Mouse (Mus musculus) spleen, postnatal 36 days (tissue): ENCODE results near the gene Bbs7.
"Not testable (repeated sequence)": the region's sequence is repeated elsewhere in the genome, so short reads cannot be mapped to it uniquely, and the experiment has no call there.

ENCODE experiments used
- DNase-seq, 2 experiments: peaks; one replicate each; pipeline ENCODE4 v3.0.0; 2022; ENCODE audit warnings: low spot score in 2 of 2, mixed read lengths in 1 of 2

Gene Bbs7

DNA sequence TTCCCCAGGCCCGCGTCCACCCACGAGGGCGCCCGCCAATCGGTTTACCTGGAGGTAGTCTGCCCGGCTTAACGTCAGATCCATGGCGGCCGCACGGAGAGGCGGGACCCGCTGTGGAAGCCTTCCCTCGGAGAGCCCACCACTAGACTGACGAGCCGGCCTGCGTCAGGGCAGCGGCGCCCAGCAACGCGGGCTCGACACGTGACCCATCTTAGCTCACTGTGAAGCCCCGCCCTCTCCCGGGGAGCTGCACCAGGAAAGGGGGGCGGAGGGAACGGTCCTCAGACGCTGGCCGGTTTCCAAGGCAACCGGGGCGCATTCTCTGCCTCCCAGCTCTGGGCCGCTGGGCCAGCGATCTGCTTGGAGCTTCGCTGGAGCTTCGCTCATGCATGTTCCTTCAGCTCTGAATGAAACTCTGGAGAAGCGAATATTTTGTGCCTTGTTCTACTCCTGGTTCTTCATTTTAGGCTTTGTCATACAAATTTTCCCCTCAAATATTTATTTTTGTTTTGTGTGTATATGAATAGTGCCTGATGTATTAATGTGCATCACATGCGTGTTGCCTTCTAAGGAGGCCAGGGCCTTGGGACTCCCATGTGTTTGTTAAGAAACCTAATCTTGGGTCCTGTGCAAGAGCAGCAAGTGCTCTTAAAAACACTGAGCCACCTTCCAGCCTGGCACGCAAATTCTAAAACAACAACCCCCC is at the start of gene Bbs7:
Gene Bbs7, minus strand, starts transcription at position 276 of the 706 bp plus-strand sequence.
- peak; percentile 79 to 81 for DNase-seq

DNA sequence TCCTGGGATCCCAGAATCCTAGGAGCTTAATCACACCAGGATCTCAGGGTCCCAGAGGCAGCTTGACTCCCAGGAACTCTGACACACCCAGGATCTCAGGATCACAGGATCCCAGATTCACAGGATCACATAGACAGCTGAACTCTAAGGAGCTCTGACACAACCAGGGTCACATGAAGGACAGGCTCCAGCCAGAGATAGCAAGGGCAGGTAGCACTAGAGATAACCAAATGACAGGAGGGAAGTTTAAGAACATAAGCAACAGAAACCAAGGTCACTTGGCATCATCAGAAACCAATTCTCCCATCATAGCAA is 31.9 kb upstream of the Bbs7 start:
- DNase-seq, result not testable (repeated sequence)

DNA sequence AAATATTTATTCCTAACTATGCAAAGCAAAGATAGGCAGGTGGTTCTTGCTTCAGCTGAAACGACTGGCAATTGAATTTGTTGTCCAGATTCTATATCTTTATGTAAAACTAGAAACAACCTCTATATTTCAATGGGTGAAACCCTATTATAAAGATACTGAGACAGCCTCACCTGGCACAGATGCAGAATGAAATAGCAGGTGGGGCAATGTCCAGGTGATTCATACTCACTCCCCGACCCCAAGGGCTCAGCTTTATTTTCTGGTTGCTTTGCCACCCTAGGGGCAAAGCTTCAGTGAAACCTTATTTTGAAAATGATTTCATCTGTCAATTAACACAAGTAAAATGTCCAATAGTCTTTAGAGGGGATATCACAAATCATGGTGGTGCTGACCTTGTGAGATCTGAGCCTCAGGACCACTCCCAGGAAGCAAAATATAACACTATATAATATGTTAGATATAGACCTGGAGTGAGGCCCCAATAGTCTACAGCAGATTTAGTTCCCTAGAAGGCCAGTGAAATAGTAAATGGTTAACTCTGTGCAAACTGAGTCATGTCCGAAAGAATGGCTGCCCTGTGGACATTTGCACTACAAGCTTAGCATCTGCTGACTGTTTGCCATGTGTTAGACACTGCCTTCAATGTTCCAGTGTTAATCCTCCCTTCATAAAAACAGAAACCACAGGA is 31.4 kb upstream of the Bbs7 start:
- no peak for DNase-seq

DNA sequence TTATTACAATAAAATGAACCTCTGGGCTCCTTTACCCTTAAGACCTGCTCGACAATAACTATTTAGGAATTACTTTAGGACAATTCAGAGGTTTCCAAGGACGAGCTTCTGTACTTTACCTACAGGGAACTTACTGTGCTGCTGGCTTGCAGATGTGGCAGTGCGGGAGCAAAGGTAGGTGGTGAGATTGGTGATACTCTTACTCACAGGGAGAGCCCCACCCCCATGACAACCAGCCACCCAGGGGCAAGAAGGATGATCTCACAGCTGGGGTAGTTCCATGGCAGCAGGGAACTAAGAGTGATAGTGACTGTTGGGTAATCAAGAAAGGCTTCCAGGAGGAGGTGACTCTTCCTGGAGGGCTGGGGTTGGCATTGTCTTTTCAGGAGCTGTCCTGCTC is 30.1 kb upstream of the Bbs7 start:
- no peak for DNase-seq

DNA sequence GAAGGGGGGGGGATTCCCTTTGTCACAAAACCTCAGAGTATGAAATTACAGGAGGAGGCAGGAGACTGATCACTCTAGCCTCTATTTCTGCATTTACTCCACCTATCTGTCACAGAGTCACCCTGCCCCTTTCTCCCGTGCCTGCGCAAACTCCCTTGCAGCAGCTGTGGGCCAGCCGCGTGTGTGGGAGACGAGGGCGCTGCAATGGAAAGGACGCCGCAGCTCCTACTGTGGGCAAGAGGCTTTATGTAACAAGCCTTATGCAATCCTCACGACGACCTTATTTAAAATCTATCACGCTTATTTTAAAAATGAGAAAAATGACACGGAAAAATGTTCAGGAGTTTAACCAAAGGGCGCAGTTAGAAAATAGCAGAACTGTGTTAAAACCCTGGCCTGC is 29.5 kb upstream of the Bbs7 start:
- DNase-seq, result no peak

DNA sequence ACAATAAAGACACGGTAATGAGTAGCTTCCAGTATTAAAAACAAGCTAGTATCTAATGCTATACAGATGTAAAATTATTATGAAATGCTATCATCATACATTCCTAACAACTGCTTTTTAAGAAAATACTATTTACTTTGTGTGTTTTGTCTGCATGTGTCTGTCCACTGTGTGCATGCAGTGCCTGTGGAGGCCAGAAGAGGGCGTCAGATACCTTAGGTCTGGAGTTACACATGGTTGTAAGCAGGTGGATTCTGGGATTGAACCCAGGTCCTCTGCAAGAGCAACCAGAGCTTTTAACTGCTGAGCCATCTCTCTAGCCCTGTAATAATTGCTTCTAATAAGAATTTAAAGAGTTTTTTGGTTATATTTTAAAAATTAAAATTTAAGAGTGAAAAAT is 27.5 kb upstream of the Bbs7 start:
- DNase-seq, result no peak

DNA sequence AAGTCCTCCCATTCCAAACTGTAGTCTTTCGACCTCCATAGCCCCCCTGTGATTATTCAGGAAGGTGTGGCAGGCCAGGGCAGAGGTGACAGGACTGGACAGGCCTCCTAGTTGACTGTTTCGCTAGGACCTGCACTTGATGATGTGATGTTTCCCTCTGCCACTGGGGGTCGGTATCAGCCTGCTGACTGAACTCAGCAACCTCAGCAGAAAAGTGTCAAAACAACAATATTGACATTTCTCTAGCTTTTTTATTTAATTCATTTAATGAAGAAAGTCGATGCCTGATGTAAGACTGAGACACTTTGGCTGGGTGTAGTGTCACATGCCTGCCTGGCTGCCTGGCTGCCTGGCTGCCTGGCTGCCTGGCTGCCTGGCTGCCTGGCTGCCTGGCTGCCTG is 22.2 kb upstream of the Bbs7 start:
- DNase-seq, result no peak

DNA sequence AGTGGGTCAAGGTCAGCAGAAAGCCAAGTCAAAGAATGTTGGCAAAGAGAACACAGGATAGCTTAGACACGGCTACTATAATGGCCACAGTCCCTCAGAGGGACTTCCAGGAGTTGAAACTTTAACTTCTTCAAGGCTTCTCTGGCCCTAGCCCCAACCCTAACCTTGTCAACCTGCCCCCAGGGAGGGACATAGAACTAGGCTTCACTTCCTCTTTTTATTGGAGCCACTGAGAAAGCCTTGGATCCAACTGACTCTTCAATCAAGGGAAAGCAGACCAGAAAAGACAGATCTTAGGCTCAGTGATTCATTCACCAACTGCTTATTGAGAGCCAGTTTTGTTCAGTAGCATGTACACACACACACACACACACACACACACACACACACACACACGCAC is 13.5 kb upstream of the Bbs7 start:
- no peak for DNase-seq

DNA sequence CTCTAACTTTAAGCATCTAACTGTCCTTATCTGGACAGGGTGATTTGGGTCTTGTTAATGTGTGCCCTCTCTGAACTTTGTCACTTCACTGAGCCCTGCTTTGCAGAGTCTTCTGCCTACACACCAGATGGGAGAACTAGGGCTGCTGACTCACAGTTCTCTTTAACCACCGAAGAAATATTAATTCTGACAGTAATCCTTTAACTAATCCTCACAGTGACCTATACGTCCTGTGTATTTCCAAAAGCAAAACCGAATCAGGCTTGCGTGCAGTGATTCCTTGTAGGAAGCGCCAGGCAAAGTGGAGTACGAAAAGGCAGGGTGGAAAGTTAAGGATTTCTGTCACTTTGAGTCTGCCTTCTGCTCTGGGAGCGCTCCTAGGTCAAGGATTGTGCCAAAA is 4.9 kb upstream of the Bbs7 start:
- DNase-seq, result no peak

DNA sequence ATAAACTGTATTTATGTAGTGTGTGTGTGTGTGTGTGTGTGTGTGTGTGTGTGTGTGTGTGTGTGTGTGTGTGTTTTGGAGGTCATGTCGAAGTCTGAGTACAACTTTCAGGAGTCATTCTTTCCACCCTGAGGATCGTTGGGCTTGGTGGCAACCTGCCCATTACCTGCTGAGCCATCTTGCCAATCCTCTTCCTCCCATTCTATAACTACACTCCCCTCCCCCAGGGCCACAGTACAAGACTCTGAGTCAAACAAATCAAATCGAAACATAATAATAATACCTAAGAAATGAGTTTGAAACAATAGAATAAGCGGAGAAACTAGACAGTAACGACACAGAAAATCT is 605 bp upstream of the Bbs7 start:
- DNase-seq, result no peak

DNA sequence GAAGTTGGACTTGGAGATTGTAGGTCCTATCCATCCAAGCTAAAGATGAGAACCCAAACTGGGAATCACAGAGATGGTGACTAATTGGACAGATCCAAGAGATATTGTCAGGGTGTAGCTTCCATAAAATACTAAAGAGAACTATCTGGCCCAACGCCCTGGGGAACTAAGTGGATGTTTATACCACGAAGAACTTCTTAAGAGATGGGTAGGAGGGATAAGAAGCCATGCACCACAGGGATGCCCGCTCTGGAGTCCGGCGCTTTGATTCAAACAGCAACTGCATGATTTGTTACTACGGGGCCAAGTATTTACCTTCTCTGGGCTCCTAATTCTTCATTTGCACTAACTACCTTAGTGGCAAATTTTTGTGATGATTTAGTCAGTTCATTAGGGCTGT is 590 bp downstream of the Bbs7 start:
- DNase-seq, result no peak

DNA sequence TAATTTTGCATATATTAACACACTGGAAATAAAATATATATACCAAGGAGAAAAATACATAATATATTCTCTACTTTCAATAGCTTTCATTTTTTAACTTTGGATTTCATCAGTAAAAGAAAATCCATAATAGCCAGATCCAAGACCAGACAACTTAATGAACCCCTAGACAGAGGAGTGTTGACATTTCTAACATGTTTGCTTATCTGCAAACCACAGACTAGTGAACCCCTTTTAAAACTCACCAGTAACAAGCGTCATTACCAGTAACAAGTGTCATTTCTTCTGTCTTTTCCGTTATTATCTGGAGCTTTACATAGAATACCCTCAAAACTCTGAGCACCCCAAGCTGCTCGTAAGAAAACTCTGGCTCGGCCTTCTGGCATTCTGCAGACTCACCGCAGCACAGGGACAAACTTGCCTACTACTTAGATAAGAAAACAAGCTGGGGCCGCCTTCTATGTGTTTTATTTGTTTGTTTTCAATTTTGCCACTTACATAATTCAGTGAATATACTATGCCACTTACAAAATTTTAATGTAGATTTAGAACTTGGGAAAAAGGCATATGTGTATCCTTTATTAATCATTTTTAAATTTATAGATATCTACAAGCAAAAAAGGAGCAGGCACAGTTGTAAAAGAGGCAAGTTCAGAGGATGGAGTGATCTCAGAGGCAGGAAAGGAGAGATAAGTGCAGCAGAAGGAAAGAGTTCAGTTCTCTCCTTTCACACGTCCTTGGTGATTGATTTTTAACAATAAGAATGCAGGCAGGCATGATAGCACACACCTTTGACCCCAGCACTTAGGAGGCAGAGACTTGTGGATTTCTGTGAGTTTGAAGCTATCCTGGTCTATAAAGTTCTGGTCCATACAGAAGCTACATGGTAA is 7.1 kb downstream of the Bbs7 start:
- DNase-seq, result no peak

DNA sequence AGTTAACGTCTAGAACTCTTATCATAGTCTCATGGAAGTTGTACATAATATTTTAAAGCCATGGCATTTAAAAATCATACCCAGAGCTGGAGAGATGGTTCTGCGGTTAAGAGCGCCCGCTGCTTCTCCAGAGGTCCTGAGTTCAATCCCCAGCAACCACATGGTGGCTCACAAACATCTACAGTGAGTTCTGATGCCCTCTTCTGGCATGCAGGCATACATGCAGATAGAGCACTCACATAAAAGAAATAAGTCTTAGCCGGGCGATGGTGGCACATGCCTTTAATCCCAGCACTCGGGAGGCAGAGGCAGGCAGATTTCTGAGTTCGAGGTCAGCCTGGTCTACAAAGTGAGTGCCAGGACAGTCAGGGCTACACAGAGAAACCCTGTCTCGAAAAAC is 13.5 kb downstream of the Bbs7 start:
- DNase-seq, result not testable (repeated sequence)

DNA sequence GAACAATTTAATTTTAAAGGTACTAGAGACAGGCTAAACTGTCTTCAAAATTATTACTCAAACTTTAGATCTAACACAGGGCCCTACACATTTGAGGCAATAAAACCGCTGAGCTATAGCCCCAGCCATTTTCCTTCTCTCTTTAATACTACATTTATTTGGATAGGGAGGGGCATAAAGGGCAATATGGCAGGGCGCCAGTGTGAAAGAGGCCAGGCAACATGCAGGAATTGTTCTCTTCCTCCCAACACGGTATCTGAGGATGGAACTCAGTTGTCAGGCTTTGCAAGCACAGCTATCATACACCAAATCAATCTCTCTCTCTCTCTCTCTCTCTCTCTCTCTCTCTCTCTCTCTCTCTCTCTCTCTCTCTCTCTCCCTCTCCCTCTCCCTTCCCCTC is 14.5 kb downstream of the Bbs7 start:
- DNase-seq, result no peak

DNA sequence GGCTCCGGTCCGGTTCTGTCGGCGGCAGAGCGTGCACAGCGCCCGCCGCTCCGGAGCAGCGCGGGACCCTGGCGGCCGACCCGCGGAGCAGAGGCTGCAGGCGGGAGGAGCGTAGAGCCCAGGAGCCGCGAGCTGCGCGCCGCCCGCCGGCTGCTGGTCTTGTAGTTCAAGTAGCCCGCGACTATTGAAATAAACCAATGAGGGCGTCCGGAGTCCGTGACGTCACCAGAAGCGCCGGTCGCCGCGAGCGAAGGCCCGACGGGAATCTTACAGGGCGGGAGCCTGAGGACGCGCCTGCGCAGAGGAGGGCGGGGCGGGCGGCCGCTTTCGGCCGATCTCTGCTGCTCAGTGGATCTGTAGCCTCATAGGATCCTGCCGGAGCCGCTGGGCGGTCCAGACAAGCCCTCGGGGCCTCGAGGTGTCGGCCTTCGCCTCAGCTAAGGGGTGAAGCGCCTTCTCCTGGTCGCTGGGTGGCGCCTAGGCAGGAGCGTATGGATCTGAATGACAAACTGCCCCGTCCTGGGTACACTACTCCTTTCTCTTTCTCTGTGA is 41.4 kb downstream of the Bbs7 start, which contains the start of gene Ccna2:
Gene Ccna2, minus strand, starts transcription at position 324 of the 552 bp plus-strand sequence.
- peak; percentile 98 for DNase-seq

DNA sequence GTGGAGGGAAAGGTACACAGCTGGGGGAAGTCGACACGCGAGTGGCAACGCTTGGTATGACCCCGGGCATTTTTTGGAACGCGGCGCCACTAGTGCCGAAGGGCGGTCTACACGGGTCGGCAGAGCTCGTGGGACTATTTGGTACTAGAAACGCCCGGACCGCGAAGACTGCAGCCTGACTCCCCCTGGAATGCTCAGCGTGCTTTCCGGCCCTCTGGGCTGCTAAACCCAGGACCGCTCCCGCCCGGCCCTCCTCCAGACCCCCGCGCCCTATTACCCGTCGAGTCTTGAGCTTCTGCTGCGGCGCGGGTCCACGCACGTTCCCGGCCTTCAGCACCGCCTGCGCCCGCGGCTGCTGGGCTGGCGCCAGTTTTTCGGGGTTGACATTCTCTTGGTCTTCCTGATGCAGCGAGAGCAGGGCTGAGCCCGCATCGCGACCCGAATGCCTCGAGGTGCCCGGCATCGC is 41.9 kb downstream of the Bbs7 start:
- no peak for DNase-seq

DNA sequence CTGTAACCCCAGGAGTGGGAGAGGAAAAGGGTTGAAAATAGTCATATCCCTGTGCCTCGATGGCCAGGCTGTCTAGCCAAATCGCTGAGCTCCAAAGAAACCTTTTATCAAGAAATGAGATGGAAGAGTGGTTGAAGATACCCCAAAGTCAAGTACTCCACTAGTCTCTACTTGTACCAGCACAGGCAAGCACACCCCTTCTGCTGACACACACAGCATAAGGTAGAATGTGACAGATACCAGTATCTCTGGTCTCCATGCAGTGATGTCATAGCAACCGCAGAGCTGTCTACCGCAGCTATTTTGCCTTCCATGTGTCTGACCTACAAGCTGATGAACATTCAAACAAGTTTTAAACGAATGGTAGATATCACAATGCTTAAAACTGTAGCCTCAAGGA is 43.4 kb downstream of the Bbs7 start:
- peak in 1 of 2 experiments; percentile 19 for DNase-seq

DNA sequence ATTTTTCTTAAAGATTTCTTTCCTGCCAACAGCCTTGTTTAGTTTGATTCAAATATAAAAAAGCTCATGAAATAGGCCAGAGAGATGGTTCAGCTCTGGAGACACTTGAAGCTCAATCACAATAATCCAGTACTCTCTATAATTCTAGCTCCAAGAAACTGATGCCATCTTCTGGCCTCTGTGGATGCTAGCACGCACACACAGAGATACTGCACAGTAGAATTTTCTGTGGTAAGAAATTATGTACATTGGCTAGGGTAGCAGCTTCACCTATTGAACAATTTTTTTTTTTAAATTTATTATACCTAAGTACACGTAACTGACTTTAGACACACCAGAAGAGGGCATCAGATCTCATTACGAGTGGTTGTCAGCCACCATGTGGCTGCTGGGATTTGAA is 49.6 kb downstream of the Bbs7 start:
- no peak for DNase-seq

DNA sequence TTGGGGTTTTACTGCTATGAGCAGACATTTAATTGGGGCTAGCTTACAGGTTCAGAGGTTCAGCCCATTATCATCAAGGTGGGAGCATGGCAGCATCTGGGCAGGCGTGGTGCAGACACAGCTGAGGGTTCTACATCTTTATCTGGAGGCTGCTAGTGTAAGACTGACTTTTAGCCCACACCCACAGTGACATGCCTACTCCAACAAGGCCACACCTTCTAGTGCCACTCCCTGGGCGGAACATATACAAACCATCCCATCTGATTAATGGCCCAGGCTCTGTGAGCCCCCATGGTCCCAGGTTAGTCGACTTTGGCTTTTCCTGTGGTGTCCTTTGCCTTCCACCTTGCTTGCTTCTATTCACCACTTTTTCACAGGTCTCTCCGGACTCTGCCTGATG is 53.7 kb downstream of the Bbs7 start:
- peak in 1 of 2 experiments; percentile 9 for DNase-seq

DNA sequence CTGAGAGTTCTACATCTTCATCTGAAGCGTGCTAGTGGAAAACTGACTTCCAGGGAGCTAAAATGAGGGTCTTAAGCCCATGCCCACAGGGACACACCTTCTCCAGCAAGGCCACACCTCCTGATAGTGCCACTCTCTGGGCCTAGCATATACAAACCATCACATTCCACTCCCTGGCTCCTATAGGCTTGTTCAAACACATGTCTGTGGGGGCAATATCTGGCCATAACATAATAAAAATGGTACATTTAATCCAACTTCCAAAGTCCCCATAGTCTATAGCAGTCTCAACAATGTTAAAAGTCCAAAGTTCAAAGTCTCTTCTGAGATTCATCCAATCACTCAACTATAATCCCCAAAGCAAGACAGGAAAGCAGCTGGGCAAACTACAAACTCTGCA is 55.7 kb downstream of the Bbs7 start:
- DNase-seq, result no peak

DNA sequence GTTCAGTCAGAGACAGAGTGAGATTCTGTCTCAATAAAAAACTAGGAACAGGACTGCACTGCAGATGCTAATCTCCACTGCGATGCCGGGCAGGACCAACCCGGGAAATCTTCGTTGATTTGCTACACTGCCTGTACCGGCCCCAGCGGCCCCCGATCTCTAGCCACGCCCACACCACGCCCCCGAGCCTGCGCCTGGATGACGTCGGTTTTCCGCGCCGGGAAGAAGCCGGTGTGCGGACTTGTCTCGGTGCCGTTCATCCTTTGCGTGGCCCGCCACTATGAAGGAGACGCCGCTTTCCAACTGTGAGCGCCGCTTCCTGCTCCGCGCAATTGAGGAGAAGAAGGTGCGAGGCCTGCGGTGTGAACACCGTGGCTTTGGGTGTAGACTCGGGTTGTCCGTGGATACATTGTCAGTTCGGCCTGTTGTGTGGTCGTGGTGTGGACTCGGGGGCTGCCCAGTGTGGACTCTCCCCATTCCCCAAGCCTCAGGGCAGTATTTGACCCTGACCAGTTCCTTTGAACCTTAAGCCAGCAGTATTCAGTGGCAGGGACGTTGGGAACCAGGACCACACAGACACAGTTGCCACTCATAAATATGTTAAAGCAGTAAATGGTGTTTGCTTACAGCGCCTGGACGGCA is 60.8 kb downstream of the Bbs7 start, which contains the start of gene Exosc9:
Gene Exosc9, plus strand, starts transcription at position 201 of the 642 bp plus-strand sequence.
- DNase-seq, result peak; percentile 89
